Mouse (Mus musculus): ENCODE data around the gene 9230110F15Rik. TPM values are rescaled to one million over a fixed set of nuclear protein-coding genes. Genes with fewer than 3 reads are reported as not detected.

The 9230110F15Rik gene
- polyA plus RNA-seq (2012; rRNA removed) = not detected in 2 replicates

GRCm38 (mm10) chr9:35844050-35844449 is at the start of gene 9230110F15Rik:
Gene 9230110F15Rik, minus strand, starts transcription at chr9:35844150.

GRCm38 (mm10) chr9:35790001-35790400 is 53.9 kb downstream of the 9230110F15Rik start, which contains the start of the genes Gm27235 and D730048I06Rik:
Gene Gm27235, minus strand, starts transcription at chr9:35790101.
Gene D730048I06Rik, minus strand, starts transcription at chr9:35790112.

Other genes with a start within 250 kb of the 9230110F15Rik start
- gene Pate4, start 232.2 kb downstream of the 9230110F15Rik start, polyA plus RNA-seq (2012; rRNA removed) = not detected in 2 replicates
- gene Pate3, start 195.9 kb downstream of the 9230110F15Rik start, polyA plus RNA-seq (2012; rRNA removed) = not detected in 2 replicates
- not detected in 2 replicates for gene Pate1, start 156.8 kb downstream of the 9230110F15Rik start, polyA plus RNA-seq (2012; rRNA removed)
- not detected in 2 replicates for gene Gm17677, start 103.1 kb downstream of the 9230110F15Rik start, polyA plus RNA-seq (2012; rRNA removed)
- not detected in 2 replicates for gene Gm17727, start 66.0 kb downstream of the 9230110F15Rik start, polyA plus RNA-seq (2012; rRNA removed)
- not detected in 2 replicates for gene Gm27235, start 54.0 kb downstream of the 9230110F15Rik start, polyA plus RNA-seq (2012; rRNA removed)
- gene D730048I06Rik, start 54.0 kb downstream of the 9230110F15Rik start, polyA plus RNA-seq (2012; rRNA removed) = not detected in 2 replicates
- not detected in 2 replicates for gene 9230113P08Rik, start 64.3 kb upstream of the 9230110F15Rik start, polyA plus RNA-seq (2012; rRNA removed)